Mouse (Mus musculus) thymus, postnatal 25 days (tissue): ENCODE measurements around the gene Mmp25.
A peak's percentile ranks its signal among the peaks of the same experiment; 100 is the strongest.

Experiments
- DNase-seq: peaks from one replicate; pipeline ENCODE4 v3.0.0; 2022

Mmp25 gene

DNA sequence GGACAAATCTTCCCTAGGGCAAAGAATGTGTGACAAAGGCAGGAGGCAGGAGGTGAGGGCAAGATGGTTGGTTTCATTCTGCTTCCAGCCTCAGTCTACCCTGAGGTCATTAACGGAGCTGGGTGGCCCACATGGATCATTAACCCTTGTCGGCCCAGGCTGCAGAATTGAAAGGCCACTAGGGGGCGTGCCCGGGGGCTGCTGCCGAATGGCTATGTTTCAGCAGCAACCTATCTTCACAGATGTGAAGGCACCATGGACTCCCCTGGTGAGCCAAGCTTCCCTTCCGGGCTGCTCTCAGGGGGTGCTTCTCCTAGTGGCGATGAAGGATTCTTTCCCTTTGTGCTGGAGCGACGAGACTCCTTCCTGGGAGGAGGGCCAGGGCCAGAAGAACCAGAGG lies 16.4 kb upstream of the Mmp25 start:
- peak; percentile 31 for DNase-seq

DNA sequence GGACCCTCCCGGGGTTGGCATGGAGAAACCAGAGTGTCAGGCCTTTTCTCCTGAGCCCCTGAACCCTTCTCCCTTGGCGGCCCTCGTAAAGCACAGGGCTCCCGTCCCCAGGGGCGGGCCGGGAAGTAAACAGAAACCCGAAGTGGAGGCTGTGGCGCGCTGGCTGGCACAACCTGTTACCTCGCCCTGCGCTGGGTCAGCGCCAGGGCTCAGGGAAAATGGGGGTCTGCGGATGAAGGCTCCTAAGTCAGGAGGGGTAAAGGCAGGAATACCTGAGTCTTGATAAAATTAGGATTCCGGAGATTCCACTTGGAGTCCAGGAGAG lies 15.8 kb upstream of the Mmp25 start:
- DNase-seq = no peak

DNA sequence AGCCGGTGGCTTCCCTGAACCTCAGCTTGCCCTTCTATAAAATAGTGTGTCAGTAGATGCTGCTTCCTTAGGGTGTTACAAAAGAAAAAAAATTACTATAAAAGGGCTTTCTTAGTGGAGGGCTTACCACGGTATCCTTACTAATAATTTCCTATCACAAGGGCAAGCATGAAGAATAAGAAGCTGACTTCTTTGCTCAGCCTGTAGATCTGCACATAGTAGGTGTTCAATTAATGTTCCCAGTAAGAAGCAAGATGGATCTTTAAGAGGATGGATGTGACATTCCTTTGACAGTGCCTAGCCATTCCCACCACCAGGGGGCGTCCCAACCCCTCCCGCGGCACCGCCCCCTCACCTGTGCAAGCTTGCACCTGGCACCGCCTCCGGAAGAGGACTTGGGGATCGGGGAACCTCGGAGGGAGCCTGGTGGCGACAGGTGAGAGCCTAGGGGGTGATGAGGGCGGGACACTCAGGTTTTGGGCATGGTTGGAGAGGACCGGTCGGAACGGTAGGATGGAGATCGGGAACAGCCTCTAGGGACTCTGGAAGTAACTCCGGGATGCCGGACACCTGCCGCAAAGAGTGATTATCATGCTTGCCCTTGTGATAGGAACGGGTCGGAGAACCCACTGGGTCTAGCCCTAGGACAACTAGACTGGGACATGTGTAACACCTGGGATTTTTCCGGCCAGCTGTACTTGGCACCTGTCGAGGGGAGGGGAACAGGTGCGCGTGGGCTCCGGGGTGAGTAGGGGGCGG lies 15.2 kb upstream of the Mmp25 start, which contains the start of gene Bicdl2:
Bicdl2 (plus strand) TSS at position 390 of the 759 bp plus-strand sequence.
- DNase-seq = peak; percentile 41

DNA sequence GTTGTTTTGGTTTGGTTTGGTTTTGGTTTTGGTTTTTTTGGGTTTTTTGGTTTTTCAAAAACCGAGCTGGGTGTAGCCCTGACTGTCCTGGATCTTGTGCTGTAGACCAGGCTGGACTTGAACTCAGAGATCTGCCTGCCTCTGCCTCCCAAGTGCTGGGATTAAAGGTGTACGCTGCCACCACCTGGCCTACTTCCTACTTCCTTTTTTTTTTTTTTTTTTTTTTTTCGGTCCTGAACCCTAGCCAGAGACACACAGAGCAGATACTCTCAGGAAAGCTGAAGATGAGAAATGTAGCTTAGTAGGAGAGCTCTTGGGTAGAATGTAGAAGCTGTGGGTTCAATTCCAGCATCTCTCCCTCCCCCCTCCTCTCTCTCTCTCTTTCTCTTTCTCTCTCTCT lies 13.4 kb upstream of the Mmp25 start:
- no peak for DNase-seq

DNA sequence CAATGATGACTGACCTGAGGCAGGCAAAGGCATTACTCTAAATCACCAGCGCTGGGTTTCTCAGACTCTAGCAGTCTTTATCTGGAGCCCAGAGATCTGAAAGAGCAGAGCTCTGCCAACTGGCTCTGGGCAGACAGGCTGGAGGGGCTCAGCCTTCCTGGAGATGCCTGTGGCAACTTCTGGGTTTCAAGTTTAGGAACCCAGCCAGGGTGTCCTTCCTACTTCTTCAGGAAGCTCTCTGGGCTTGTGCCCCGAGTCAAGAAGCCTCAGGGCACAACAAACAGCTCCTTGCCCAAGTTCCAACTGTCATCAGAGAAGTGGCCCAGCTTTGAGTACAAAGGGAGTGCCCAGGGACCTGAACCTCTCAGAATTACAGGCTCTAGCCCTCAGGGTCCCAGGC lies 9.3 kb upstream of the Mmp25 start:
- no peak for DNase-seq

DNA sequence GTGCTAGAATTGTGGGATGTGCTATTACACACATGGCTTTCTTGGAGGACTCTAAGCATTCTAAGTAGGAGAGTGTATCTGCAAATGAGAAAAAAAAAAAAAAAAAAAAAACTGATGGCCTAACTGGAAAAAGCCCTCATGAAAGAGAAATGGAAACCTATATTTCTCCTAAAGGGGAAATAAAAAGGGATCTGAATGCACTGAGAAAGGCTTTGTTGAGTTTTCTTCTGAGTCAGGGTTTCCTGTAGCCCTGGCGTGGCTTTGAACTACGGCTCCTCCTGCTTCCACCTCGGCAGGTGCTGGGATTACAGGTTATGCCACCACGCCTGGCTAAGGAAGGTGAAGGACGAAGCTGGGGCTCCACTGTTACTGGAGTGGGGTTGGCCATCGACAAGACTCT lies 8.9 kb upstream of the Mmp25 start:
- DNase-seq = no peak

DNA sequence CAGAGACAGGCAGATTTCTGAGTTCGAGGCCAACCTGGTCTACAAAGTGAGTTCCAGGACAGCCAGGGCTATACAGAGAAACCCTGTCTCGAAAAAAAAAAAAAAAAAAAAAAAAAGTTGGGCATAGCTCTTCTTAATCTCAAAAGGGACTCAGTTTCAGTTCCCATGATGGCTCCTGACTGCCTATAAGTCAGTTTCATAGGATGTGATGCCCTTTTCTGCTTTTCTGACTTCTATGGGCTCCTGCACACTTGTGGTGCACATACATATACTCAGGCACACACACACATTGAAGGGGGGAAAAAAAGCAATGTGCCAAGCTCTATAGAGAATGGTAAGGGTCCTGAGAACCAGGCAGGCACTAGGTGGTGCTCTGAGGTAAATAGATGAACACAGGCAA lies 8.2 kb upstream of the Mmp25 start:
- no peak for DNase-seq

DNA sequence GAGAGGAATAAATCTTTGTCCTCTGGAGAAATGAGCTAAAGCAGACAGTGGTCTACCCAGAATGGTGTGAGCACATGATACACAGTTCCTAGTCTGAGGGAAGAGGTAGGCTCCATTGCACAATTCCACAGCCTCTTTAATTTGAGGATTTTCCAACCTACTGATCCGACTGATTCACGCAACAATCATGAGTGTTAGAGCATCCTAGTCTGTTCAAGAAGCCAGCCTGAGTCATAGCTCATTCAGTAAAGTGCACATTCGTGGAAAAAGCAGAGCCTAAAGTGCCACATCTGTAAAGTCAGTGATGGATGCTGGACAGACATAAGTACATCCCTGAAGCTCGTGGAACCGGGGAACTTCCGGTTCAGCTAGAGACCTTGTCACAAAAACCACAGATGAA lies 6.3 kb upstream of the Mmp25 start:
- DNase-seq = no peak

DNA sequence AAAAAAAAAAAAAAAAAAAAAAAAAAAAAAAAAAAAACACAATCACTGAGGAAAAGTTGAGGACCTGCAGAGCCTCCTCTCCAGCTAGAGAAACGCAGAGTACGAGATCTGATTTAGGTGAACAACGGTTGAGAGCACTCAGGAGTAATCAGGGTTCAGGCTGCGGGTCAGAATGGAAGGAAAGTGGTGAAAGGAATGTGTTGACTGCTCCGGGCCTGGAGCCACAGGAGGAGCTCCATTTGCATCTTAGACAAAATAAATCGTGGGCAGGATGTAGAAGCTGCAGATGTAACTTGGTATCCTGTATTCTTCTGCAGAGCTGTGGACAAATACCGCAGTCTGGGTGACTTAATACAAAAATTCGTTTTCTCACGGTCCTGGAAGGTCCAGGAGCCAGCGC lies 817 bp upstream of the Mmp25 start:
- DNase-seq = no peak

DNA sequence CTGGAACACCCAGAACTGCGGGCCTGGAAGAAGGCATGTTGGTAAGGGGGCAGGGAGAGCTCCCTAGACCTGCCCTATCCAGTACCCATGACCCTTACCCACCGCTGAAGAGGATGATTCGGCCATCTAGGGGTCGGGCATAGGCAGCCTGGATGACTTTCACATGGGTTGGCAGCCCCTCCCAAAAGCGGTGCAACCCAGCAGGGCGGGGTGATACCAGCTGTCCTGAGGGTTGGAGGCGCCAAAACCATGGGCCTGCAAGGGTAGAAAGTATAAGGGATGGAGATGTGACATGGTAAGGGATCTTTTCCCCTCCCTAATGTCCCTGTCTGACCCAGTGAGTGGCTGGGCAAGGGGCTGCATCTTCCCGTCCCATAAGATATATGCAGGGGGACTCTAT lies 13.8 kb downstream of the Mmp25 start:
- no peak for DNase-seq

DNA sequence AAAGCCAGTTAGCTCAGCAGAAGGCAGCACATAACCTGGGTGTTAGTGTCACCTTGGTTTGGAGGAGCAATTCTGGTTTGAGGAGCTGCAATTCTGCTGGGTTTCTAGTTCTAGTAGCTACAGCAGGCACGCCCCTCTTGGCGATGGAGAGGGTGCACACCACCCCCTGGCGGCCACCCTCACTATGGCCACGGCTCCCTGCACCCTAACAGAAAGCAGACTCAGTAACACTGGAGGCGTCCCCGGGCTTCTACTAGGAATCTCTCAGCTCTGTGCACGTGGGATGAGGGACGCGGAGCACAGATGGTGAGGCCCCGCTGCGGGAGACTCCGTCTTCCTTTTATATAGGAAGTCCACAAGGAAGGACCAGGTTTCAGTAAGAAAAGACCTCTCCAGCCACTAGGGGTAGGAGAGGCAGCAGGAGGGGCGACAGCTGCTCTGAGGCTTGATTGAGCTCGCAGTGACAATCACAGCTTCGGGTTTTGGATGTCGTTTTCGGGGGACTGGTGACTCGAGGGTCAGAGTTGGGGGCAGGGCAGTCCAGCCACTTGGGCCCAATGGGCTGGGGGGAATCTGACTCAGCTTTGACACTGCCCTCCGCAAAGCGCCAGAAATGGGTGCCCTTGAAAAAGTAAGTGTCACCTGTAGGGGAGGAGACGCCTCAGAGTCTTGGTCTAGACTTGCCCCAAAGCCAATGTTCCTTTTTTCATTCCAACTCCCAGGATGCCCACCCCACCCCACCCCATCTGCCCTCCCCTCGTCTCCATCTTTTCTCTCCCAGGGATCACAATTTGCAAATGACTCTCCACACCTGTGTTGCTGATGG lies 14.7 kb downstream of the Mmp25 start:
- peak; percentile 85 for DNase-seq

DNA sequence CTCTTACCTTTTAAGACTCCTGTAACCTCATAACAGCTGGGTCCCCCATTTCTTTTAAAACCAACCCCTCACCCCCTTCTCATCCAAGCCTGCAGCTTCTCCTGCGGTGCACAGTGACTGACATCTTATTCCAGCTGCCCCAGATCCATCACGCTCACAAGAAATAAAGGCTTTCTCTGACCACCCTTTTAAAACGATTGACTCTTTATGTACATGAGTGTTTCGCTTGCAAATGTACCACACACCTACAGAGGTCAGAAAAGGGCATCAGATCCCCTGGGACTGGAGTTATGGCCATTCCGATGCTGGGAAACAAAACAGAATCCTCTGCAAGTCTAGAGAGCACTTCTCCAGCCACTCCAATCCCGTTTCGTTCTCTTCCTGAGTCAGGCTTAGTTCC lies 17.3 kb downstream of the Mmp25 start:
- no peak for DNase-seq

DNA sequence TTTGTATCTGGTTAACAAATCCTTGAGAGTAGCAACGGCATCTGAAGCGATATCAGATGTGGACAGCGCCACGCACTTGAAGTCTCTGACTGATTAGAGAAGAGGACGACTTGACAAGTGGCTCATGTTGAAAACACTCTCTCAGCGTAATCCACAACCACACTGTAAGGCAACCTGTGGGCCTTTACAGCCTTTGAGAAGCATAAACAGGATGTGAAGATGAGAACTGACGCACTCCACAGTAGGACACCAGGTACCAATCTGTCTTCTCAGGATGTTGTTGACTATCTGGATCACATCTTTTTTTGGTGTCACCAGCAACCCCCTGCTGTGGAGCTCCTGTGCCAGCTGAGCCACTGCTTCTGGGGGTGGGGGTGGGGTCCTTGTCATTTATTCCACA lies 24.7 kb downstream of the Mmp25 start:
- no peak for DNase-seq

DNA sequence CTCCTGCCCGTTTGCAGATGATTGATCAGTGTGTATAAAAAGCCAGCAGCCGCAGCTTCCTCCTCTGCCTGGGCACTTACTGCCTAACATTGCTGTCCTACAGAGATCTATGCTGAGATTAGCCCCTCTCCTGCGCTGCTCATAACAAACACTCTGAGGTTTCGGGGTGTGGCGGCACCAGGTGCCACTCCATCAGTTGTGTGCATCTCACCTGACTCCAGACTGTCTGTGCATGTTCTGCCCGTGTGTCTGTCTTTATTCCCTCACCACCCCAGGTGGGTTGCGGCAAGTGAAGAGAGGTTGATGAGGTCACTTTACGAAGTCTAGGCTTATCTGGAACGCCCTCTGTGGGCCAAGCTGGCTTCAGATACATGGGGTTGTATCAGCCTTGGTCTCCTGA lies 28.0 kb downstream of the Mmp25 start:
- no peak for DNase-seq

DNA sequence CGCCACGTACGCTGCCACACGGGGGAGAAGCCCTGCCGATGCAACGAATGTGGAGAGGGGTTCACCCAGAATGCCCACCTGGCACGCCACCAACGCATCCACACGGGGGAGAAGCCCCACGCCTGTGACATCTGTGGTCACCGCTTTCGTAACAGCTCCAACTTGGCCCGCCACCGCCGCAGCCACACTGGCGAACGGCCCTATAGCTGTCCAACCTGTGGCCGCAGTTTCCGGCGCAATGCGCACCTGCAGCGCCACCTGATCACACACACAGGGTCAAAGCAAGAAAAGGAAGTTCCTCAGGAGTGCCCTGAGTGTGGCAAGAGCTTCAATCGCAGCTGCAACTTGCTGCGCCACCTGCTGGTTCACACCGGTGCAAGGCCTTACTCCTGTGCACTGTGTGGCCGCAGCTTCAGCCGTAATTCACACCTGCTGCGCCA lies 34.7 kb downstream of the Mmp25 start:
- peak; percentile 90 for DNase-seq

DNA sequence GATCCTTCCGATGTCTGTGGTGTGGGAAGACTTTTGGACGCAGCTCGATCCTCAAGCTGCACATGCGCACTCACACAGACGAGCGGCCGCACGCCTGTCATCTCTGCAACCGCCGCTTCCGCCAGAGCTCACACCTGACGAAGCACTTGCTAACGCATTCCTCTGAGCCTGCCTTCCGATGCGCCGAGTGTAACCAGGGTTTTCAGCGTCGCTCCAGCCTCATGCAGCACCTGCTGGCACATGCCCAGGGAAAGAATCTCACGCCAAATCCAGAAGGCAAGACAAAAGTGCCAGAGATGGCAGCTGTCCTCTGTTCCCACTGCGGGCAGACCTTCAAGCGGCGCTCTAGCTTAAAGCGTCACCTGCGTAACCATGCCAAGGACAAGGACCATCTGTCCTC lies 35.5 kb downstream of the Mmp25 start:
- DNase-seq = no peak

DNA sequence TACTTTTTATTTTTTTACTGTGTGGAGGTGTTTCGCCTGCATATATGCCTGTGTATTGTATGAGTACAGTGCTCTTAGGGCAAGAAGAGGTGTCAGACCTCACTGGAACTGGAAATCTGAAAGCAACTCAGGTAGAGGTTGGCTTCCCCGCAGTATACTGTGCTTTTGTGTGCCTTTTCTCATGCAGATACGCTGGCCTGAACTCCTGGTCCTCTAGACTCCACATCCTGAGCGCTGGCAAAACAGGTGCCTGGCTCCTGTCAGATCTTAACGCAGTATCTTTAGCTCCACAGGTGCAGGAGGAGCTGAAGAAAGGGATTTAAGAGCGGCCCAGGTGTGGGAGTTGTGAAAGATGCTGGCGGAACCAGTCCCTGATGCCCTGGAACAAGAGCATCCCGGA lies 39.9 kb downstream of the Mmp25 start:
- no peak for DNase-seq

DNA sequence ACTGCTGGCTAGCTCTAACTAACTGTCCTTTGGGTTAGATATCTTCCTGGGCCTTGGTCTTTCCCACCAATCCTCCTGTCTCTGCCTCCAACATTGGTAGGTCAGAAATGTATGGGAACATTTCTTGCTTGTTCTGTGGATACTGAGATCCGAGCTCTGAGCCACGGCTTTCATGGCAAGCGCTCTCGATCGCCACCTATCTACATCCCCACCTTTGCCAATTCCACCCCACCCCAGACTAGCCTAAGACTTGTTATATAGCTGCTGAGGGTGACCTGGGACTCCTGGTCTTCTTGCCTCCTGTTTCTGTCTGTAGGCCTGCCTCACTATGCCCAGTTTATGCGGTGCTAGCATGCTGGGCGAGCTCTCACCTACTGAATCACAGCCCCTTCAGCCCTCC lies 40.7 kb downstream of the Mmp25 start:
- DNase-seq = no peak

DNA sequence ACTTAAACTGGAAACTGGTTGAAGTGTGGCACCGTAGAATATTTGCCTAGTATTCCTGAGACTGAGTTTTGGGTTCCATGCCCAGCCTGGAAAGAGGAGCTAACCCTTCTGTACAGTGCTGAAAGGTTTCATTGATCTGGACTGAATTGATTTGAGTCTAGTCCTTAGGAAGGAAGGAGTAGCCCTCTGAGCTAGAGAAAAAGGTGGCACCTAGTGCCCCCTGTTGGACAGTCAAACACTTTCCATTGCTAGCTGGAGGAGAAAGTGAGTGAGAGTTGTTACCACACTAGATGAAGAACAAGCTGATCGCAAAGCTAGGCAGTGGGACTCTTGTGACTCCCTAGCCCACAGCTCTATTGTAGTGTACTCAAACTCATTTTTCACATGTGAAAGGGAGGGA lies 41.5 kb downstream of the Mmp25 start:
- DNase-seq = peak; percentile 55

DNA sequence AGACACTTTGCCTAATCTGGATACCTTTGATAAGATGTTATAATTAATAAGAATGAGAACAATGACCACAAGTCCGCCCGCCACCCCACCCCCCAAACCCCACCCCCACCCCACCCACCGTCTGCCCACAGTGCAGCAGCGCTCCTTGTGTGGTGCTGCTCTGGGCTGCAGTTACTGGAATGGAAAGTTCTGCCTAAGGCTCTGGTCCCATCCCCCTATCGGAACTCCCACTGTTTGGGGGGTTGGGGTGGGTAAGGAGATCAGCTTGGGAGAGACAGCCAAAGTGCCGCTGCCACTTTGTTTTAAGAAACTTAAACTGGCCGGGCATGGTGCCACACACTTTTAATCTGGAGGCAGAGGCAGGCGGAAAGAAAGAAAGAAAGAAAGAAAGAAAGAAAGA lies 42.0 kb downstream of the Mmp25 start:
- no peak for DNase-seq

DNA sequence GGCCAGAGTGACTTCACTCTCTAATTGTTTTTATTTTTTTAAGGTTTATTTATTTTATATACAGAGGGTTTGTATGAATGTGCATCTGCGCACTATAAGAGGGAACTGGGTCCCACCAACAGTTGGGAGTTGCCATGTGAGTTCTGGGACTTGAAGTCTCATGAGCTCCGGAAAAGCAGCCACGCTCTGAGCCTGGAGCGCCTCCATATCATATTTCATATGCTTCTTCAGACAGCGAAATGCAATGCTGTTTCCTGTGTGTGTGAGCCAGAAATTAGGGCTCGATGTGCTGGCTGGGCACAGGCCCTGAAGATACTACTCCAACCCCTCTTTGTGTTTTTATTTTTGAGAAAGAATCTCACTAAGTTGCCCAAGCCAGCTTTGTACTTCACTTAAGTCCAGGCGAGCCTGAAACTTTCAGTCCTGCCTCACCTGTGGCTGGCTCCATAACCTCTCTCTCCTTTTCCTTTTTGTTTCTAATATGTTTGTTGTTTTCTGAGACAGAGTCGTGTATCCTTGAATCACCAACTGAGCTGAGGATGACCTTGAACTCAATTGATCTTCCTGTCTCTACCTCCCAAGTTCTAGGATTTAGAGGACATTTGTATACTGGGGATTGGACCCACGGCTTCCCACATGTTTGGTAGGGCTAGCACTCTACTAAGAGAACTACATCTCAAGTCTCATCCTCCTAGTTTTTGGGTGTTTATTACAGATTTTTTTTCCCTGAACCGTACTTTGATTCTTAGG lies 43.1 kb downstream of the Mmp25 start:
- no peak for DNase-seq

DNA sequence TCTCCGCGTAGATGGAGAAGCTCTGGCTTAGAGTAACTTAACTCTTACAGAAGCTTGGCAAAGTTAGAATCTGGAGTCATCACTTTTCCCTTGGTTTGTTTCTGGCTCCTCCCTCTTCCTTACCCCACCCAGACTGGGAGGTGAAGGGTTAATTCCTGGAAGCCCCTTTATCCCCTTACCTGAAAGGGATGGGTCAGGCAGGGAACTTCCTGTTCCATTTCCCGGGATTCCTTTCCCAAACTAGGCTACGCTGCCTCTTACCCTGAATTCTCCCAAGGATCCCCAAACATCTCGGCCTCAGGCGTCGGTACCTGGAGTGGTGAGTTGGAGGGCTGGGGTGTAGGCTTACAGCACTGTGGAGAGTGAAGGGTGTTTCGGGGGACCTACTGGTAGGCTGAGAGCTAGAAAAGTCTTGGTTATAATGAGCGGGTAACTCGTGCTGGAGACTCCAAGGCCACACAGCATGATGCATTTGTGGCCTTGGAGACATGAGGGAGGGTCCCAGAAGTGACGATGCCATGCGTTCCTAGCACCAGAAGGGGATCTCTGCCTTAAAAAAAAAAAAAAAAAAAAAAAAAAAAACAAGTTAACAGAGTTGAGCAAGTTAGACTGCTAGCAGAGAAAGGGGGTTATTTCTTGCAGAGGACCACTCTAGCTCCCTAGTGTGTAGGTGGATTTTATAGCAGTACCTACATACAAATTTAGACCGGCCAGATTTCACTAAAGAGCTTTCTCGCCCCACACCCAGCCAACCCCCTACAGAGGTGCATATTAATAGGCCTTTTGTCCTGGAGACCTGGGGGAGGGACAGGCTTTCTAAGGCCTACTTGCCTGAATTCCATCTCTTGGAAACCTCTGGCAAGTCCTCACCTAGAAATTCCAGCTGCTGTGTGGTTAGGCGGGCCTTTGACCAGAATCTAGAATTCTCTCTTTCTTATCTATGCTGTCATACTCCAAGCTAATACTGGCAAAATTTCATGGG lies 44.1 kb downstream of the Mmp25 start, which contains the start of gene Zscan10:
Zscan10 (plus strand) TSS at position 216 of the 982 bp plus-strand sequence.
- DNase-seq = no peak
